Mouse (Mus musculus): ENCODE results near the gene Atr. TPM values are rescaled to one million over a fixed set of nuclear protein-coding genes. Genes with fewer than 3 reads are reported as not detected.
A peak's percentile ranks its signal among the peaks of the same experiment; 100 is the strongest.
"Not testable (repeated sequence)": the region's sequence is repeated elsewhere in the genome, so short reads cannot be mapped to it uniquely, and the experiment has no call there.

Gene Atr
- polyA plus RNA-seq, 1 experiment: 10.2 TPM

DNA sequence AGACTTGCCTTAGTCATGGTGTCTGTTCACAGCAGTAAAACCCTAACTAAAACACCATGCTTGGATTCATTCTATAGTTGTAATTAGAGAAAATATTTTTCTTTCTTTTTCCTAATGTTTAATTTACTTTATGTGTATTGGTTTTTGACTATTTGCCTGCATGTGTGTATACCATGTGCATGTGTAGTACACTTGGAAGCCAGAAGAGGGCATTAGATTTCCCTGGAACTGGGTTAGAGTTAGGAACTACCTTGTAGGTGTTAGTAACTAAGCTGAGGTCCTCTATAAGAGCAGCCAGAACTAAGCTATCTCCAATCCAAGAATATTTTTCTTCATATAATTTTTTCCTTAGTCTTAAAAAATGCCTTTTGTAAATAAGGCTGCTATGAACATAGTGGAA, 75.5 kb downstream of the Atr start:
- DNase-seq (ENCODE audit: low spot score): no peak

DNA sequence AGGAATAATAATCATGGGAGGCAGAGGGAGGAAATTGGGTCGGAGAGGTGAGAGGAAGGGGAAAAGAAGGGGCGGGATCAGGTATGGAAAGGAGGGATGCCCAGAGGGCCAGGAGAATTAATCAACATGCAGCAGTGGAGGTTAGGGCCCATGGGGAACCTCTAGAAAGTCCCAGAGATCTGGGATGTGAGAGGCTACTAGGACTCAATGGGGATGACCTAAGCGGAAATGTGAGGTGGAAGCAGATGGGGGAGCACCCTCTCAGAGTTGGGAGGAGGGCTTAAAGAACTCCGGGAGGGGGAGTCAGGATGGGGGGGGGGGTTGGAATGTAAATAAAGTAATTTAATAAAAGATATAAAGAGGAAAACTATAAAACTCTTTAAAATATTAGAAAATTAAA, 96.3 kb downstream of the Atr start:
- DNase-seq (ENCODE audit: low spot score): no peak

DNA sequence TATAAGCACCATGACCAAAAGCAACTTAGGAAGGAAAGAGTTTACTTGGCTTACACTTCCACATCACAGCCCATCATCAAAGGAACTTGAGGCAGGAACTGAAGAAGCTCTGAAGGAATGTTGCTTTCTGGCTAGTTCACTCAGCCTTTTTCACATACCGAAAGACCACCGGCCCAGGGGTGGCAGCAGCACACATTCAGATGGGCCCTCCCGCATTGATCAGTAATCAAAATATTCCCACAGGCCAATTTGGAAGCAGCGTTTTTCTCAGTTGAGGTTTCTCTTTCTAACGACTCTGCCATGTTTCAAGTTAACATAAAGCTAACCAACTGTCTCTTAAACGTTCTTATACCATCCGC, 96.8 kb downstream of the Atr start:
- no peak for DNase-seq (ENCODE audit: low spot score)

DNA sequence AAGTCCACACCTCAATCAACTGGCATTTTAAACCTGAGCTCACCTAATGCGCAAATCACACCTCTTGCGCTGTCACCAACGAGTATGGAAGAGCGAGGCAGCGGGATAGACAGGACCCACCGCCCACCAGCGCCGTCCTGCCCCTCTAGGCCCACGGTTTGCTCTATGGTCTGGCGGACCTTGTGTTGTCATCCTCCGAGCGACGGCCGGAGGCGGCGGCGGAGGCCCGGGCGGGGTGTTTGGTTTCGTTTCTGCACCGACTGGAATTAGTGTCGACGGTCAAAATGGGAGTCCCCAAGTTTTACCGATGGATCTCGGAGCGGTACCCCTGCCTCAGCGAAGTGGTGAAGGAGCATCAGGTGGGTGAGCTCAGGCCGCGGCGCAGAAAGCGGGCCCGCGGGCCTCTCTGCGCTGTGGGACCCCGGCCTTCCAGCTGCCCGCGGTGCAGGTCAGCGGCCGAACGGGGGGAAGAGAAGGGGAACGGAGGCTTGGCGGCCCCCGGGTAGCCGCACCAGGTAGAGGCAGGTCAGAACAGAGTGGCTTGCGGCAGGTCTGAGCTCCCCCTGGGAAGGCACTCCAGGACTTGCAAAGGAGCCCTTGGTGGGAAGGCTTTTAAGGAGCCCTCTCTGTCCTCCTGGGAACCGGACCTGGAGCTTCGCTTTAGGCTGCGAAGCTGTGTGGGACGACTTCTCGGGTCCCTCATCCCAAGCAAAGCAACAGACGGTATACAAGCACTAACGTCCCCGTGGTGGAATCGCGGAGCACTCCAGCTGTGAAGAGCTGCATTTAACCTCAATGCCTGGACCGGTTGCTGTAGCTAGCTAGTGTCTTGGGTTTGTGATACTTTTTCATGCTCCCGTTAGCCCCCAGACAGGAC, 97.4 kb downstream of the Atr start, which contains the start of gene Xrn1:
Xrn1 (plus strand) TSS at position 176 of the 877 bp plus-strand sequence.
- DNase-seq (ENCODE audit: low spot score): peak; percentile 77

DNA sequence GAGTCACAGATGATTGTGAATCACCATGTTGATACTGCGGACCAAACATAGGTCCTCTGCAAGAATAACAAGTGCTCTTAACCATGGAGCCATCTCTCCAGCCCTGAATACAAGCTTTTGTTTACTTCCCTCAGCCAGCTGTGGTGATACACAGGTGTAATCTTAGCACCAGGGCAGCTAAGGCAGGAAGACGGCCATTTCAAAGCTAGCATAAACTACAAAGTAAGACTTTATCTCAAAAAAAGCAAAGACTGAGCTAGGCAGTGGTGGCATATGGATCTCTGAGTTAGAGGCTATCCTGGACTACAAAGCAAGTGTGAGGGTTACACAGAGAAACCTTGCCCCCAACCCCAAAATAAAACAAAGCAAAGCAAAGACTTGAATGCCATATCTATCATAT, 100.2 kb downstream of the Atr start:
- no peak for DNase-seq (ENCODE audit: low spot score)

DNA sequence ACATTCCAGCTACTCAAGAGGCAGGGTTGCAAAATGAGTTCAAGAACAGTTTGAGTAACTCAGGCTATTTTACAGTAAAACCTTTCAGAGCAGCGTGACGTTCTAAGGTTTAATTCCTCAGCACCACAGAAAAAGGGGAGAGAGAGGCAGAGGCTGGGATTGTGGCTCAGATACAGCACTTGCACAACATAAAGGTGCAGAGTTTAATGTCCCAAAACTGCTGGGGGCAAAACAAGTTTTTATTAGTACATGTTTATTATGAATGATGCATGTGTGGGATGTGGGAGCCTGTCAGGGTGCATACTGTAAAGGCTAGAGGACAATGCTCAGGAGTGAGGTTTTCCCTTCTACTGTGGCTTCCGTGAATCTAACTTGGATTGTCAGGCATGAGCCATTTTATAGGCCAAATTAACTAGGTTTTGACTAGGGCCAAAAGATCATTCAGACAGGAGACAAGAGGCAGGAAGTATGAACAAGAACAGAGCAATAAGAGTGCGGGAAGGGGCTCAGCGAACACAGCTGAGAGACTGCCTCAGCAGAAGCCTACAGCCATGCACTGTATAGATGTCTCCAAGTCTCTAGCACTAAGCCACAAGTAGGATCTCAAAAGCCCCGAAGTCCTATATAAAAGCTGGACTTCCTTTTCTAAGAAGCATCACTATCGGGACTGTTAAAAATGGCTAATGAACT, 100.8 kb downstream of the Atr start:
- DNase-seq (ENCODE audit: low spot score): no peak

DNA sequence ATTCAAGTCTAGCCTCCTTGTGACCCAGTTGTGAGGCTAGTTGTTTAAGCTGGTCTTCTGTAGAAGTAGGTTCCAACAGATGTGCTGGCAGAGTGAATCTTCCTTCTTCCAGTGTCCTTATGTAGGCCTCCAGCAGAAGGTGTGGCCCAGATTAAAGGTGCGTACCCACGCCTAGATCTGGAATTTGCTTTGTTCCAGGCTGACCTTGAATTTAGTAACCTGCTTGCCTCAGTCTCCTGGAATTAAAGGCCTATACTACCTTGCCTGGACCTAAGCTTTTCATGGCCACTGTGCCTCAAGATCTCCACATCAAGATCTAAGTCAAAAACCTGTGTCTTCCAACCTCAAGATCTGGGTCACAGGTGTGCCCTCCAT, 101.3 kb downstream of the Atr start:
- DNase-seq (ENCODE audit: low spot score): not testable (repeated sequence)

DNA sequence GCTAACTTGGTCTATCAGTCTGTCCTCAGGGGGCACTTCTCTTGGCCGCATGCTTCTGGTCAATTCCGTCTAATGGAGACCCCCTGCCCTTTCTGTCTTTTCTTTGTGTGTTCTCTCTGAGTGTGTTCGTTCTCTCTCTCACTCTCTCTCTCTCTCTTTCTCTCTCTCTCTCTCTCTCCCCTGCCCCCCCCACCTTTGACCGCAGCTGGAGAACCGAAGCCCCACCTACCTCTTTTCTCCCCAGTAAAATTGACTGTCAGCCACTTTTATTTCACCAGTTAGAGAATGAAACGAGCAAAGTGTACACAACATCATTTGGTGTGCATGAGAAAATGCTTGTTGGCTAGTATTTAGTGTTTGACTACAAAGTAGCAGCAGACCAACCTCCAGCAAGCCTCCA, 101.8 kb downstream of the Atr start:
- no peak for DNase-seq (ENCODE audit: low spot score)

DNA sequence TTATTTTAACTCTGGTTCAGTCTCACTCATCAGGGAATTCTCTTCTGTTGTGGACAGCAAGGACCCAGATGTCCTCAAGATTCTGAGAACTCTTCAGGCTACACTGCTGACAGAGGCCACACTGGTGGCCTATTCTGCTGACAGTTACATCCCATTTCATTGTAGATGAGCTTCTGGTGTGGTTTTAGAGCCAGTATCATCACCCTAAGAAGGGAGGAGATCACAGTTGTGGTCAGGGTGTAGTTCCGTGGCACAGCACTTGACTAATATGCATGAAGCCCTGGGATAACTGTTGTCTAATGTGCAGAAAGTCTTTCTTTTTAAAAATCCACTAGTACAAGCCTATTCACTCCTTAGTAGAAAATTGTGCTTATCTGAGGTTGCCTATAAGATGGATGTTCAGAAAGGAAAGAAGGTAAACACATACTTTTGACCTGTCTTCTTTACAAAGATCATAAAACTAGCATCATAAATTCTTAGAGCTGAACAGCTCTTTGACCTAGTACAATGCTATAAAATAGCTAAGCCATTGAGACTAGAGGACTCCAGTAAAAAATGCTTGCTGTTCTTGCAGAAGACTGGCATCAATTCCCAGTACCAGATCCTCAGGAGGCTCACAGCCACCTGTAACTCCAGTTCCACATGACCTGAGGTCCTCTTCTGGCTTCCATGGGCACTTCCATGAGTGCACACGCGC, 102.5 kb downstream of the Atr start:
- DNase-seq (ENCODE audit: low spot score): no peak

DNA sequence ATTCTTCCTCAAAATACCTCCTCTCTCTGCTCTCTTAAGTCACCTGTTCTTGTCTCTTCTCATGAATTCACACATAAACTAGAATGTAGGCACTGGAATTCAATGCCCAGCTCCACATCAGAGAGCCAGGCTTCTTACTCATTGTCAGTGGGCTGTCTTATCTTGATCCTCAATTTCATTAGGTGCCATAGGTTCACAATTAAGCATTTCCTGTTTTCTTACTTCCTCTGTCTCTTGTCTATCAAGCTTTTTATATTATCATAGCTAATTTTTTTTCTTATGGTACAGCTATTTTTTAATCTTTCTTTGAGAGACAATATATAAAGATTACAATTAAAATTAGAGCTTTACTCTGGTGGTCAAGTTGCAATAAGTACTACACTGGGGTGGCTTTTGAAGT, 103.7 kb downstream of the Atr start:
- DNase-seq (ENCODE audit: low spot score): no peak

DNA sequence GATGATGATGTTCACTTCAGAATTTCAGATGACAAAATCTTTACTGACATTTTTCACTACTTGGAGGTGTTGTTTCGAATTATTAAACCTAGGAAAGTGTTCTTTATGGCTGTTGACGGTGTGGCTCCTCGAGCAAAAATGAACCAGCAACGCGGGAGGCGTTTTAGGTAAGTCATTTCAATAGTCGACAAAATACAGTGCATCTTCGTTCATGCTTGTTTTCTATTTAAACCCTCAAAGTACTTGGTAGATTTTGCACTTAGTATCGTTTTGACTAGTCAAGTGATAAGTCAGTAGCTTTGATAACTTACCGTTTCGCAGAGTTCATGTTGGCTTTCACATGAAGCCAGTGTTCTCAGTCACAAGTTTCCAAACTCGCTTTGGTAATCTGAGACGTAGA, 106.6 kb downstream of the Atr start:
- DNase-seq (ENCODE audit: low spot score): no peak

DNA sequence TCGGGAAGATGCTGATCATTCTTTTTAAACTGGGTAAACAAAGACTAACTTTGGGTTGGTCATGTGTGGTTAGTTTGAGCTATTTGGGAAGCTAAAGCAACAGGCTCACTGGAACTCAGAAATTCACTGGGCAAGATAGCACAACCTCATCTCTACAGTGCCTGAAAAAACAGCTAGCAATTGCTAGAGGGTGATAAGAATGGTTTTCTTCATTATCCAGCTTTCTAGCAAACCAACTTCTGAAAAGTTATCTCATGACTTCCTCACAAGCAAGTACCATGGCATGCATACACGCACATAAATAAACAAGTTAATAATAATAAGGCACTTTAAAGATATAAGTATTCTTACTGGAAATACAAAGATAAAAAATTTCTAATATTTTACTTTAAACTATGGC, 120.9 kb downstream of the Atr start:
- DNase-seq (ENCODE audit: low spot score): no peak

DNA sequence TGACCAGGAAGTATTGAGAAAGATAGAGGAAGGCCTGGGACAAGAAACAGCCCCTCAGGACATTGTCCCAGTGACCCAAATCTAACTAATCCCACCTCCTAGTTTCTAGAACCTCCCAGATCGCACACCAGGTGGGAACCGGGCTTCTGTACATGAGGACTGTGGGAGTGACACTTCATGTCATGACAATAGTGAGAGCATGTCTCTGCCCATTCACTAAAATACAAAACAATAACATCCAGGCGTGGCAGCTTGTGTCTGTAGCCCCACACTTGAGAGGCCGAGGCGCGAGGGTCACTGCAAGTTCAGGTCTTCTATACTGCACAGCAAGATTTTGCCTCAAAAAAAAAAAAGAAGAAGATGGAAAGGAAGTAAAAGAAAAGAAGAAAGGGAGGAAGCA, 122.5 kb downstream of the Atr start:
- no peak for DNase-seq (ENCODE audit: low spot score)

DNA sequence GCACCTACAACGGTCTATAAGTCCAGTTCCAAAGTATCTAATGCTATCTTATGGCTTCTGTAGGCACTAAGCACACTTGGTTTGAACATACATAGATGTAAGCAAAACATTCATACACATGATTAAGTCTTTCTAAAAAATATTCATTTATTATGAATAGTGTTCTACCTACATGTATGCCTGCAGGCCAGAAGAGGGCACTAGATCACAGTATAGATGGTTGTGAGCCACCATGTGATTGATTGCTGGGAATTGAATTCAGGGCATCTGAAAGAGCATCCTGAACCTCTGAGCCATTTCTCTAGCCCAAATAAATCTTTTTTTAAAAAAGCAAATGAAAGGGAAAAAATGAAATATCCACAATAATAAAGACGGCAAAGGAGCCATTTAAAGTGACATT, 134.9 kb downstream of the Atr start:
- DNase-seq (ENCODE audit: low spot score): no peak

Other genes with a start within 250 kb of the Atr start
- 3.4 and 10.0 TPM in 2 replicates for gene Pcolce2, start 220.0 kb upstream of the Atr start, polyA plus RNA-seq (2012; rRNA removed)
- 3.6 and 4.6 TPM in 2 replicates for gene Trpc1, start 107.2 kb upstream of the Atr start, polyA plus RNA-seq (2012; rRNA removed)
- 1.9 and 2.4 TPM in 2 replicates for gene Pls1, start 12.3 kb upstream of the Atr start, polyA plus RNA-seq (2012; rRNA removed)
- gene Xrn1, start 97.2 kb downstream of the Atr start, polyA plus RNA-seq (2012; rRNA removed): 10.0 and 10.9 TPM in 2 replicates

Measured in urinary bladder, adult 2 months (tissue).